Mouse (Mus musculus) leukemia stem cell, adult 10-12 weeks (primary cell): ENCODE measurements around the gene Clasp2. TPM values are rescaled to one million over a fixed set of nuclear protein-coding genes. Genes with fewer than 3 reads are reported as not detected.

ENCODE experiments used
- polyA plus RNA-seq: library from polyadenylated mRNA; stranded (reverse); fragments of >175 nt; gene quantifications from 2 replicates; pipeline ENCODE4 v1.2.3, GENCODE M21; 2012; ENCODE audit warnings: low replicate concordance

Gene Clasp2
- polyA plus RNA-seq = 7.5 and 8.6 TPM in 2 replicates

DNA sequence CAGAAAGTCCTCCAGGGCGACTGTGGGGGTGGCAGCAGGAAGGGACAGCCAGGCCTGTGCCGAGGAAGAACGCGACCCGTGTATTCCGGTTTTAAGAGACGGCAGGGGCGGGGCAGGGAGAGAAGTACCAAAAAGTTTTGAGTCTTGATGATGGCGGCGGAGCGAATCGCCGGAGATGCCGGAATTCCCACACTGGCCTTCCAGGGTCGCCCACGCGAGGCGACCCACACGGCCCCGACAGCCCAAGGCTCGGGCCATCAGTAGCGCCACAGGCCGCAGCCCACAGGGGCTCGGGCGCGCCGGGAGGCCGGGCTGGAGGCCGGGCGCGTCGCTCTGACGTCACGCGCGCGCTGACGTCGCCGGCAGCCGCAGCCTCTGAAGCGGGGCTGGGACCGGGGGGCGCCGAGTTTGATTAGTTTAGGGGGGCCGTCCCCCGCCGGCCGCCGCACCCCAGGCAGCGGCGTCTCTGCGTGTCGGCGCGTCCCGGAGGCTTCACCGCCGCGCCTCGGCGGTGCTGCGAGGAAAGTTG is at the start of gene Clasp2:
Gene Clasp2, plus strand, starts transcription at position 366 of the 529 bp plus-strand sequence.

DNA sequence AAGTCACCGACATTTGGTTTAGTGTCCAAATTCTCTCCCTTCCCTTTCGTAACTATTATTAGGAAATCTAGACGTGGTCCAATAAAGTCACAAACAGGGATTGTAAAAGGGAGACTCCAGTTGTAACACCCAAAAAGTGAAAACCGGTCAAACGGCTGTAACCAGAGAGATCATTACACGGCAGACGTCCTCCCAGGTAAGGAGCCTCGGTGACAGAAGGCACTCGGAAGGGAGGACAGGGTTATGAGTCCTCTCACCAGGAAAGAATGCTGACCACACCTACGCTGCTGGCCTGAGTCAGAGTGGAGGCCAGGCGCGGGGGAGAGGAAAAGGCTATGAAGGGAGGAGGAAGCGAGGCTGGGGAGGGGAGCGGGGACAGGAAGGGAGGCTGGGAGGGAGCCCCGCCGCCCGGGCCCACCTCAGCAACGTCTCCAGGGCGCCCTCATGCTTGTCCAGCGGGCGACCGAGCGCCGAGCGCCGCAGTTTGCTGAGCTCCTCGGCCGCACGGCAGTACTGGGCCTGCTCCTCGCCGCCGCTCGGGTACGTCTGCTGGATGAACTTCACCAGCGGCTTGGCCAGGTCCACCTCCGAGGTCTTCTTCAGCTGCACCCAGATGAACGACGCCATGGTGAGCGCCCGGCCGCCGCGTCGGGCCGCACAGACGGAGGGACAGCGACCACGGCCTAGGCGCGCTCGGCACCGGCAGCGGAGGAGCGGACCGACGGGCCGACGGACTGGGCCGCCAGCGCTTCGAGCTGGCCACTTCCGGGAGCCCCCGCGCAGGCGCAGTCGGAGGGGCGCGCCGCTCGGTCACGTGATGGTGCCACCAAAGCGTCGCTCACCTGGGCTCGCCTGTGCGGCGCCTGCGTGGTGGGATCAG is 33.6 kb upstream of the Clasp2 start, which contains the start of gene Pdcd6ip:
Gene Pdcd6ip, minus strand, starts transcription at position 779 of the 880 bp plus-strand sequence.

DNA sequence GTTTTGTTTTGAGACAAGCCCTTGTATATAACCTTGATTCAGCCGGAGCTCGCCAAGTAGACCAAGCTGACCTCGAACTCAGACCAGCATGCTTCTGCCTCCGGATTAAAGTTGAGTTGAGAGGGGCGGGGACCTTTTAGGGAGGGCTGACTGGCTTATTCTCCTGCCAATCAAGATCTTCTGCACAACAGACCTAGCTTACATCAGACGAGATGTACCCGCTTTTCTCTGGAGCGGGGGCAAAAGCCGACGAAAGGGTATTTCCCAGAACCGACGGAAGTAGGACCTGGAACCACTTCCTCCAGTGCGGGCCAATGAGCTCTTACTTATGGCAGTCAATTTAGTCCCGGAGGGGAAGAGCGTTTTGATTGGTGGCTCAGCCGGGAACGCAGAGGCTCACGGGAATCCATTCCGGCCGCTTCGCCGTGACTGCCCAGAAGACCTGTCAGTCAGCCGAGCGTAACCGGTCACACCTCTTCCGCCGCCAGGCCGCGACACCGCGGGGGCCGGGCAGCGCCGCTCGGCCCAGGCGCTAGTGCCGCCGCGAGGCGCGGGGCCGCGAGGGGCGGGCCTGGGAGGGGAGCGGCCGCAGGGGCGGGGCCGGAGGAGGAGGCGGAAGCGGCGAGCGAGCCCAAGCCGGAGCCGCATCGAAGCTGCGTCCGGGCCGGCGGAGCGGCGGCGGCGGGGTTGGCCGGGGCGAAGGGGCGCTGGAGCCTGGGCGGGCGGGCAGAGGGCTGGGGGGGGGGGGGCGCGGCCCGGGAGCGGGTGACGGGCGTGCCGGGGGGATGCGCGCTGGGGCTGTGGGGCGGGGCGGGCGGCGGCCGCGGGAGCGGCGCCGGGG is 189.5 kb downstream of the Clasp2 start, which contains the start of gene Ubp1:
Gene Ubp1, plus strand, starts transcription at position 401 of the 841 bp plus-strand sequence.

Other genes starting within 250 kb of the Clasp2 start
- 208 and 337 TPM in 2 replicates for gene Pdcd6ip, start 33.2 kb upstream of the Clasp2 start, polyA plus RNA-seq
- 16.9 and 31.6 TPM in 2 replicates for gene Ubp1, start 189.5 kb downstream of the Clasp2 start, polyA plus RNA-seq